Mouse (Mus musculus) liver (tissue): ENCODE data around the gene Nfib.
"Not testable (repeated sequence)": the region's sequence is repeated elsewhere in the genome, so short reads cannot be mapped to it uniquely, and the experiment has no call there.

Experiments used
- DNase-seq: peaks from one replicate; pipeline ENCODE4 v3.0.0-alpha.2; 2020; ENCODE audit warnings: mixed read lengths

Nfib gene

GRCm38 (mm10) chr4:82286931-82287330, 418.6 kb downstream of the Nfib start:
- DNase-seq, result no peak

- DNase-seq, result no peak
These were observed 422.0 kb downstream of the Nfib start for GRCm38 (mm10) chr4:82283536-82283935.

- DNase-seq, result no peak
These were observed 429.6 kb downstream of the Nfib start for GRCm38 (mm10) chr4:82275996-82276395.

- DNase-seq, result no peak
These were observed 432.3 kb downstream of the Nfib start for GRCm38 (mm10) chr4:82273049-82273754.

DNA sequence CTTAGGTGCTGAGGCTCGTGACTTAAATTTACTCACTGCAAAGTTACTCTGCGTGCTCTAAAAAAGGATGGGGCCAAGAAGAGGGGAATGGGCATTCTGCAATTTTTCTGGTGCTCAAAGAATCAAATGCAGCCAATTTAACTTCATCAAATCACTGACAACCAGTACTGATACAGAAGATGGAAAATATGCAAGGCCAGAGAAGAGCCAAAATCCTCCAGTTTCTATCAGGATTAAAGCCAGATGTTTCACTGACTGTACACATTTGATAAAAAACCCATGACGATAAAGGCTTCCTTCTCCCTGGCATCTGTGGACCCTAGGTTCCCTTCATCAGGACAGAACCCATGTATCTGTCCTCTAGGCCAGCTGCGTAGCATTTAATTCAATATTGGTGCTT, 433.5 kb downstream of the Nfib start:
- no peak for DNase-seq

DNA sequence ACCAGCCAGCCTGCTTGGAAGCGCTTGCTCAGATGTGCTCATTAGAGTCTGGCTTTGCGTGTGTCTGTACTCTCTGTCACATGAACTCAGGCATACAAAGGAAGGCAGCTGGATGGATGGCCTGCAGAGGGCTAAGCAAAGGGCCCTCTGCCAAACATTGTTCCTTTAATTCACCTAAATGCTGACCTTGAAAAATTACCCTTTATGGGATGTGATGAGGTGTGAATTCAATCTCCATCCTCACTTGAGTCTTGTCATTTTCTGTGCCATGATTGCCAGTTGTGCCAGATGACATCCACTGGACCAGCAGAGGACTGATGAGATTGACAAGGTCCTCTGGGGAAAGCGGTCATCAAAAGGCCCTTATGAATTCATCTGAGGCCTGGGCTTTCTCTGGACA, 434.0 kb downstream of the Nfib start:
- no peak for DNase-seq

GRCm38 (mm10) chr4:82267832-82268778, 437.4 kb downstream of the Nfib start:
- no peak for DNase-seq

DNA sequence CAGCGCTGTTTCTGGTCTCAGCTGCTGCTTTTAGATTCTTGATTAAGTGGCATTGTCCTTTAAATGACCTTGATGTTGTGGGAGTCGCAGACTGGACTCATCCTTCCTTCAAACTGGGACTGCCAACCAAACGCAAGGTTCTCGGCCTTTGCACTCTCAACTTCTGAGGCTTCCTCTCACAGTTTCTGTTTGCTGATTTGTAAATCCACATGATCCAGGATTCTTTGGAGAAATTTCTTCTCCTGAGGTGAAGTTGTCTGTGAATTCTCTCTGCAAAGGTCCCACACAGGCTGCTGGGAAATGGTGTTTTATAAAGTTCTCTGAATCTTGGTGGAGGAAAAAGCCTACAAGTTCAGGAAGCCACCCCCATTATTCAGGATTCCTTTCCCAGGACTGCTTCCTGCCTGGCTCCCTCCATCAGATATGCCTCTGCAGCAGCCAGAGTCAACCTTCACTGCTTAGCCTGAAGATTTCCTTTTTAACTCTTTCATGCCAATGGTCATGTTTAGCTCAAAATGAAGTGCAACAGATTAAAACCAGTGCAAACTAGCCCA, 439.4 kb downstream of the Nfib start:
- DNase-seq, result no peak

- not testable (repeated sequence) for DNase-seq
These were observed 447.0 kb downstream of the Nfib start for GRCm38 (mm10) chr4:82258545-82258944.

GRCm38 (mm10) chr4:82252054-82252453, 453.5 kb downstream of the Nfib start:
- DNase-seq, result no peak

DNA sequence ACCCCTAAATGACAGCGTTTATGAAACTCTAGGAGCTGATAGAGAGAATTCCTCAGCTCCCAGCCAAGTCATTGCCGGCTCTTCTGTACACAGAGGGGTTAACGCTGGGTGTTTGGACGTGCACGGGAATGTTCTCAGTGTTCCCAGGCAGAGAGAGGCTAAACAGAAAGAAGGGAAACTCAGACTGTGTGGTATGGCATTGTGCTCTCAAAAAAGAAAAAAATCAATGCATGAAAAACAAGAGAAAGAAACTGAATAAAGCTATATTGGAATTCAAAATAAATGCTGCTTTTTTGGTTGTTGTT, 455.2 kb downstream of the Nfib start:
- DNase-seq, result no peak

- no peak for DNase-seq
These were observed 455.8 kb downstream of the Nfib start for GRCm38 (mm10) chr4:82249518-82250354.

GRCm38 (mm10) chr4:82248961-82249360, 456.6 kb downstream of the Nfib start:
- DNase-seq, result no peak

- DNase-seq, result no peak
These were observed 457.5 kb downstream of the Nfib start for GRCm38 (mm10) chr4:82248031-82248430.

- no peak for DNase-seq
These were observed 459.3 kb downstream of the Nfib start for GRCm38 (mm10) chr4:82246290-82246689.
